Mouse (Mus musculus) olfactory bulb, adult 2 months (tissue): ENCODE measurements around the gene Ubr1.

ENCODE experiments used
- CTCF ChIP-seq: fragments of 200-500 bp; IDR thresholded peaks from 2 replicates; pipeline ENCODE4 v1.5.1; 2012; ENCODE audit warnings: low read depth, mild to moderate bottlenecking, low read length, moderate library complexity; ENCODE audit not compliant: insufficient read depth
- POLR2A ChIP-seq: fragments of 200-500 bp; IDR thresholded peaks from 2 replicates; pipeline ENCODE4 v1.6.1; 2012; ENCODE audit warnings: mild to moderate bottlenecking, low read depth, low read length, moderate library complexity; ENCODE audit not compliant: insufficient read depth

DNA sequence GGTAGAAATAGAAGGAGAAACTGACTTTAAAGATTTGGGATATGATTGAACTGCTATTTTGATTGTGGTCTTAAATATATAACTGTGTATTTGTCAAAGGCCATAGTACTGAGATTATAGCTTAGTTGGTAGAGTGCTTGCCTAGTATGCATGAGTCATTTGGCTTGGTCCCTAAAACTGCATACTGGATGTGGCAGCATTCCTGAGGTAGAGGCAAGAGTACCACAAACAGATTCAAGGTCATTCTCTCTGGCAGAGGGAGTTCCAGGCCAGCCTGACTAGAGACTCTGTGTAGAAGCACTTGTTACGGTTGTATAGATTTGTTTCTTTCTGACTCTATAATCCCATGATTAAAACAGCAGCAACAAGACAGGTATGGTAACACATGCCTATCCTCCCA, 9.3 kb upstream of the Ubr1 start:
- TF ChIP-seq POLR2A = no peak
- no peak for TF ChIP-seq CTCF
